Mouse (Mus musculus): Measurements from ENCODE around the gene Gga1.
A peak's percentile ranks its signal among the peaks of the same experiment; 100 is the strongest.

Gene Gga1

DNA sequence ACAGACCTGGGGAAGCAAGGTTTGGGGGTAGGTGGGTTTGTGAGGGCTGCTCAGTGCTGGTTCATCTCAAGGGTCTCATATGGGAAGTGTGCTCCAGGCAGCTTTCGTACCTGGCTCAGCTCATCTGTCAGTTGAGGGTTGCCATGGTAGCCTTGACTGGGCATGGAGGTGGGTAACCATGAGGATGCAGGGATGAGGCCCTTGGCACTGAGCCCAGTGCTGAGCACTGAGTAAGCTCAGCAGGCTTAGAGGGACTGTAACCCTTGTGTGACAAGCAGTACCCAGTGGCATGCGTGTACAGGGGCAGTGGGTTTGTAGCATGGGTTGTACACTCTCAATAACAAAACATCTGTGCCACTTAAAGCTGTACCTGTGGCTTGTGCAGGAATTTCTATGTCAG is 61.0 kb downstream of the Gga1 start:
- no peak for DNase-seq (ENCODE audit: low spot score)

DNA sequence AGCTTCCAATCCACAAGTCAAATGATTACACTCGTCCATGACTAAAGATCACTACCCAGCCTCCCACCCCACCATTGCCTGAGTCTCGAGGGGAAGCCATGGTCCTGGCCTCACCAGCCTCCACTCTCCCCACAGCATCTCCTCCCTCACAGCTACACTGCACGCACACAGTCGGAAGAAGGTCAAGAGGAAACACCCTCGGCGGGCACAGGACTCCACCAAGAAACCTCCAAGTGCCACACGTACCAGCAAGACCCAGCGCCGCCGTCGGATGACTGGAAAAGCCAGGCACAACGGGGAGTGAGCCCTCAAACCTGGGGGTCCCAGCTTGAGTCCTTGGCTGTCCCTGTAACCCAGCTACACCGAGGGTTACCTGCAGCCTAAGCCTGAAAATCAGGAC is 63.3 kb downstream of the Gga1 start:
- DNase-seq (ENCODE audit: low spot score) = no peak

DNA sequence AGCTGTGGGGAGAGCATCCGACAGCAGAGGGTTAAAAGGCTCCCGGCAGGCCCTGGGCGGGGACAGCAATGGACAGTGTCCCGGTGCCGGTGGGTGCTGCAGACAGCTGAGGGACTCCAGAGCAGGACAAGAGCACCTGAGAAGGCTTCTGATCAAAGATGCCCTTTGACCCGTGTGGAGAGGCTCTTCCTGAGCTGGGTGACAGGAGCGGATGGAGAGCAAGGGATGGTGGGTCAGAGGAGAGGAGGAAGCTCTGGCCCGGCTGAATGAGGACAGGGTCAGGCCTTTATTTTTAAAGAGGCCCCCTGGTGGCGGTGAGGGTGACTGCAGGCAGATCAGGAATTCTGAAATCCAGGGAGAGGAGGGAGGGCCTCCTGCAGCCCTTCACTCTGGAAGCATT is 65.7 kb downstream of the Gga1 start:
- peak; percentile 73 for DNase-seq (ENCODE audit: low spot score)

All from urinary bladder, postnatal 25 days (tissue).